Mouse (Mus musculus): ENCODE results near the gene Msh4.

DNA sequence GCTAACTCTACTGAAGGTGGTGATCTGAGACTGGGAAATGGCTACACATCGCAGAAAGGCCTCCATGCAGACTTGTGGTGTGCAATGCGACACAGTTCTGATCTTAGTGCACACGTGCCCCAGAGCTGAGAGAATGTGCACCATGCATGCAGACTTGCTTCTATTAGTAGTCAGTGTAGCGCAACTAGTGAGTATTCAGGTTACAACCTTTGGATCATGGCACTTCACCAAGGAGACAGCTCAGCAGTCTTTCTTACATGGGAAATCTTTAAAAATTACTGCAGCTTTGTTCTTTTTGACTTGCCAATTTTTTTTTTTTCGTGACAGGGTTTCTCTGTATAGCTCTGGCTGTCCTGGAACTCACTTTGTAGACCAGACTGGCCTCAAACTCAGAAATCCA is 34.5 kb downstream of the Msh4 start:
- TF ChIP-seq CTCF (IDR thresholded peaks at IDR 0.05; ENCODE audit: low read depth, low read length) (no peak), GATA1 (IDR thresholded peaks at IDR 0.05; ENCODE audit: borderline replicate concordance, low read length) (no peak)
